Comparison of ENCODE assay signal across 7 mouse cellular contexts in the genomic region with DNA sequence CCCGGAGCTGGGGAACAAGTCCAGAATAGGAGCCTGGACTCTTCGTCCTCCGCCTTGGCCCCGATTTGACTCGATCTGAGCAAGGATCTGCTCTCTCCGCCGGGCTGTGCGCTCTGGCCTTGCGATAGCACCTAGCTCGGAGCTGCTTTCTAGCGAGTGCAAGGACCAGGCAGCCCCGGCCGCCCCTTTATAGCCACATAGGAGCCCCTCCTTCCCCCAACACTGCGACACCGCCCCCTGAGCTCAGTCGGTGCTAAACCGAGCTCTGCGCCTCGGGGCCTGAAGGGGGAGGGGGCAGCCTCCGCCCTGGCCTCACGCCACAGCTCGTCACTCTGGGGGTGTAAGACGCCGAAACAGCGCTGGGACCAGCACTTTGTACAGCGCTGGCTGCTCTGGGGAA. TPM values are rescaled to one million over a fixed set of nuclear protein-coding genes. Genes with fewer than 3 reads are reported as not detected.
DNase-seq lines count a peak whose midpoint lies in the region; ATAC-seq and TF ChIP-seq lines count a peak whose summit lies in the region.

Gene Adamts1, minus strand, starts transcription at position 160 of the 400 bp plus-strand sequence.

- H3K4me2 ChIP-seq in intestine, postnatal 0 days (replicated peaks; ENCODE audit: low read depth): peak within 1 kb of the TSS; percentile 90
- H3K4me2 ChIP-seq in stomach, embryonic 14.5 days (replicated peaks; ENCODE audit: low read depth, low read length): peak within 1 kb of the TSS; percentile 88

- TF ChIP-seq CTCF in bone marrow, adult 2 months (IDR thresholded peaks at IDR 0.05; ENCODE audit: control insufficient read depth, insufficient read depth, low read length): no peak
- peak; percentile 55 for TF ChIP-seq CTCF in intestine, postnatal 0 days (IDR thresholded peaks at IDR 0.05; ENCODE audit: low read depth)

- TF ChIP-seq POLR2A in bone marrow, adult 2 months (IDR thresholded peaks at IDR 0.05; ENCODE audit: borderline replicate concordance, control insufficient read depth, low read depth, low read length): peak; percentile 47; the same call in 1 of the 2 replicates

- intact Hi-C loops in left cerebral cortex, postnatal 25 days (cut with DNase I): loop anchor here (10.0 kb wide), 2 partner anchors 1332 to 1592 kb away; no protein-coding TSS in a partner anchor

- peak within 1 kb of the TSS; percentile 68 for H3K9ac ChIP-seq in intestine, postnatal 0 days (ENCODE audit: low read depth, low read length)
- H3K9ac ChIP-seq in stomach, embryonic 14.5 days (replicated peaks; ENCODE audit: low read depth, low read length): peak within 1 kb of the TSS; percentile 90

- WGBS in bone marrow, adult 2 months: 2% methylated on average over 26 of the region's 26 CpGs
- under 1% methylated on average over 26 of the region's 26 CpGs for WGBS in embryonic facial prominence, embryonic 10.5 days
- under 1% methylated on average over 26 of the region's 26 CpGs for WGBS in intestine, postnatal 0 days
- under 1% methylated on average over 25 of the region's 26 CpGs for WGBS in midbrain, embryonic 10.5 days
- WGBS in stomach, embryonic 14.5 days: under 1% methylated on average over 26 of the region's 26 CpGs

- no peaks in the 10 kb centered on the region for H3K27me3 ChIP-seq in embryonic facial prominence, embryonic 10.5 days (replicated peaks; ENCODE audit: low read depth, poor library complexity, severe bottlenecking)
- peaks cover 10% of the 10 kb centered on the region; the same call in 1 of the 2 replicates for H3K27me3 ChIP-seq in intestine, postnatal 0 days (replicated peaks; ENCODE audit: control insufficient read depth, insufficient read depth, low read length)
- H3K27me3 ChIP-seq in midbrain, embryonic 10.5 days (ENCODE audit: low read depth, poor library complexity, severe bottlenecking): no peaks in the 10 kb centered on the region; the same call in 1 of the 2 replicates
- H3K27me3 ChIP-seq in stomach, embryonic 14.5 days (ENCODE audit: control insufficient read depth, insufficient read depth, low read length): no peaks in the 10 kb centered on the region

- H3K4me1 ChIP-seq in bone marrow, adult 2 months (ENCODE audit: control insufficient read depth, insufficient read depth, low read length): no peaks in the 10 kb centered on the region
- H3K4me1 ChIP-seq in embryonic facial prominence, embryonic 10.5 days: peaks cover 26% of the 10 kb centered on the region
- H3K4me1 ChIP-seq in intestine, postnatal 0 days (replicated peaks; ENCODE audit: control insufficient read depth, insufficient read depth, low read length): no peaks in the 10 kb centered on the region; the same call in 1 of the 2 replicates
- H3K4me1 ChIP-seq in midbrain, embryonic 10.5 days: peaks cover 47% of the 10 kb centered on the region
- H3K4me1 ChIP-seq in stomach, embryonic 14.5 days (ENCODE audit: control insufficient read depth, insufficient read depth, low read length): peaks cover 8% of the 10 kb centered on the region

- H3K27ac ChIP-seq in bone marrow, adult 2 months (ENCODE audit: control insufficient read depth, insufficient read depth, low read depth, low read length, poor library complexity): no peak within 1 kb of the TSS; the same call in 1 of the 2 replicates
- peak within 1 kb of the TSS; percentile 93 for H3K27ac ChIP-seq in embryonic facial prominence, embryonic 10.5 days (replicated peaks)
- H3K27ac ChIP-seq in intestine, postnatal 0 days (ENCODE audit: low read depth, low read length): peak within 1 kb of the TSS; percentile 89
- peak within 1 kb of the TSS; percentile 90 for H3K27ac ChIP-seq in midbrain, embryonic 10.5 days (replicated peaks)
- peak within 1 kb of the TSS; percentile 98 for H3K27ac ChIP-seq in stomach, embryonic 14.5 days (ENCODE audit: low read length)

- peak; percentile 94 for DNase-seq in embryonic facial prominence, embryonic 10.5 days (ENCODE audit: low spot score)
- DNase-seq in left cerebral cortex, postnatal 25 days (ENCODE audit: low spot score in 2 of 2): peak; percentile 55 to 59
- peak; percentile 91 for DNase-seq in midbrain, embryonic 10.5 days (ENCODE audit: low spot score)

- peak; percentile 29 for ATAC-seq in granulocyte monocyte progenitor cell, adult 5-6 weeks (replicated peaks; ENCODE audit: poor library complexity, severe bottlenecking)
- 0 out of 2 replicates have a peak, but pooled peaks have one; percentile 15 for ATAC-seq in intestine, postnatal 0 days
- peak; percentile 89 for ATAC-seq in stomach, embryonic 14.5 days (ENCODE audit: insufficient number of reproducible peaks, insufficient read depth, low FRiP score, low read depth)

- peaks cover 23% of the 10 kb centered on the region for H3K36me3 ChIP-seq in embryonic facial prominence, embryonic 10.5 days (replicated peaks)
- peaks cover 10% of the 10 kb centered on the region for H3K36me3 ChIP-seq in intestine, postnatal 0 days (ENCODE audit: control insufficient read depth, insufficient read depth)
- H3K36me3 ChIP-seq in midbrain, embryonic 10.5 days: peaks cover 23% of the 10 kb centered on the region
- peaks cover 19% of the 10 kb centered on the region for H3K36me3 ChIP-seq in stomach, embryonic 14.5 days (ENCODE audit: control insufficient read depth, insufficient read depth, low read length)

- H3K4me3 ChIP-seq in bone marrow, adult 2 months (replicated peaks; ENCODE audit: control insufficient read depth, low read depth, low read length): peak within 1 kb of the TSS; percentile 16
- H3K4me3 ChIP-seq in embryonic facial prominence, embryonic 10.5 days: peak within 1 kb of the TSS; percentile 89
- peak within 1 kb of the TSS; percentile 62 for H3K4me3 ChIP-seq in intestine, postnatal 0 days (ENCODE audit: low read depth, low read length)
- H3K4me3 ChIP-seq in midbrain, embryonic 10.5 days: peak within 1 kb of the TSS; percentile 78
- H3K4me3 ChIP-seq in stomach, embryonic 14.5 days (ENCODE audit: low read depth, low read length): peak within 1 kb of the TSS; percentile 85

- H3K9me3 ChIP-seq in embryonic facial prominence, embryonic 10.5 days: no peaks in the 10 kb centered on the region
- H3K9me3 ChIP-seq in intestine, postnatal 0 days (ENCODE audit: control insufficient read depth): no peaks in the 10 kb centered on the region
- no peaks in the 10 kb centered on the region for H3K9me3 ChIP-seq in midbrain, embryonic 10.5 days (replicated peaks)
- no peaks in the 10 kb centered on the region for H3K9me3 ChIP-seq in stomach, embryonic 14.5 days (ENCODE audit: control insufficient read depth, low read depth, low read length)

RNA-seq across cellular contexts. Expression of gene Adamts1, which starts in this region (rescaled TPM):
- polyA plus RNA-seq in bone marrow, adult 2 months (2011; ENCODE audit: insufficient read depth, insufficient read length, low replicate concordance, missing spikeins): 0.88 and 2.7 TPM in 2 replicates
- polyA plus RNA-seq in embryonic facial prominence, embryonic 10.5 days (2016; fragmentation: Nextera tagmentation; extraction: Ambion mirVana): 21.2 and 23.9 TPM in 2 replicates
- not detected in 2 replicates for total RNA-seq in granulocyte monocyte progenitor cell, adult 5-6 weeks (2014; fragmentation: Nextera tagmentation)
- total RNA-seq in granulocyte monocyte progenitor cell, adult 5-6 weeks (2017): 0.26 and 0.52 TPM in 2 replicates
- polyA plus RNA-seq in intestine, postnatal 0 days (2015; fragmentation: Nextera tagmentation; extraction: Ambion mirVana): 8.2 and 10.0 TPM in 2 replicates
- 1 to 10 TPM; 7.1 to 7.7 TPM for total RNA-seq in left cerebral cortex, postnatal 25 days (2021)
- polyA plus RNA-seq in midbrain, embryonic 10.5 days (2016; fragmentation: Nextera tagmentation; extraction: Ambion mirVana): 15.2 and 17.7 TPM in 2 replicates
- polyA plus RNA-seq in stomach, embryonic 14.5 days (2014; fragmentation: Nextera tagmentation; extraction: Ambion mirVana): 20.1 and 26.9 TPM in 2 replicates

Comparison
In these comparisons a context has a peak if more than half of its experiments do, and no peak if none do; other contexts are left out.
1. RNA of gene Adamts1 (total RNA-seq): 7.1 to 7.7 TPM in left cerebral cortex, postnatal 25 days; 0.26 to 0.52 TPM in granulocyte monocyte progenitor cell, adult 5-6 weeks; every median in the first group is over 4 times any median in the second.
2. Peak in ATAC-seq in granulocyte monocyte progenitor cell, adult 5-6 weeks; RNA of the gene not detected or under 1 TPM.
3. H3K4me3 ChIP-seq: peak in every context shown above with its lines; median percentile 89 in embryonic facial prominence, embryonic 10.5 days; 85 in stomach, embryonic 14.5 days; 78 in midbrain, embryonic 10.5 days; 62 in intestine, postnatal 0 days; 16 in bone marrow, adult 2 months.
4. ATAC-seq: peak in every context shown above with its lines; median percentile 89 in stomach, embryonic 14.5 days; 29 in granulocyte monocyte progenitor cell, adult 5-6 weeks; 15 in intestine, postnatal 0 days.
5. Peak in every context shown above with its lines, with median percentiles within 50 percentile points of each other: DNase-seq.